Mouse (Mus musculus): Measurements from ENCODE around the gene Tfpi2. TPM values are rescaled to one million over a fixed set of nuclear protein-coding genes. Genes with fewer than 3 reads are reported as not detected.

Tfpi2 gene
- polyA plus RNA-seq (2015; fragmentation: Nextera tagmentation; extraction: Ambion mirVana): 2.9 and 3.1 TPM in 2 replicates

DNA sequence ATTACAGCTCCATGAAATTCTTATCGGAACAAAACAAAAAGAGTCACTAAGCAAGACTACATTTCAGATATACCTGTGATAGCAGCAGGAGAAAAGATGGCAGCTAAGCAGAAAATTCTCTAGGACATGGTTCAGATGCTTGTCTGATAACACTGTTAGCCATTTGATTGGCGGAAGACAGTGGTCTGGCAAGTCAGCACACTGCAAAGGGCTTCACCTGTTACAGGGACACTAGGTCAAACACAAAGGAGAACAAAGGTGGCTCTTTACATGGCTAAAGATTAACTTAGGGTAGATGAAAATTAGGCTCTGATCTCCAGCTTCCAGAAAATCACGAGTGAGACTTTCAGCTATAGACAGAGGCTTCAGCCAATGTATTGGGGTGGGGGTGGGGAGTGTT, at the start of gene Tfpi2:
Gene Tfpi2, minus strand, starts transcription at position 170 of the 400 bp plus-strand sequence.
- 64% methylated on average over 3 of the region's 3 CpGs for WGBS
- no peaks in the 10 kb centered on the region for H3K4me1 ChIP-seq
- no peak for ATAC-seq (ENCODE audit: borderline replicate concordance, extremely low read depth, low FRiP score, low TSS enrichment)

DNA sequence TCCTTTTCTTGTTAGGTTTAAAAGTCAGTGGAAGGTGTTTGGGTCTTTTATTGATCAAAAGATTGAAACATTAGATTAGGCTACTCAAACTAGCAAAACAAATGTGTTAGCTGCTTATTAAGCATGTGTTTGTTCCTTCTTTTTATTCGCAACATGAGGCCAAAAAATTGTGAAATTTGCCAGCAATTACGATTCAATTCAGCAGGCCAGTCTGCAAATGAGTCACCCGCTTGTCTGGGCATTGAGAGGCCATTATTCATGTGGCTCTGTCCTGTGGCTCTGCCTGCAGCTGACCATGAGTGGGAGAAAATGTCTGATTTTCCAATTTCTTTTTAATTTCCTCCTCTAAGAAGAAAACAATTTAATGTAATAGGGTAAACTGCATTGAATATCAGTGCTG, 42.2 kb upstream of the Tfpi2 start:
- H3K9me3 ChIP-seq: no peaks in the 10 kb centered on the region
- H3K4me3 ChIP-seq: no peak overlapping the region
- WGBS: 78% methylated on average over 3 of the region's 3 CpGs
- H3K9ac ChIP-seq: no peak overlapping the region
- H3K36me3 ChIP-seq: no peaks in the 10 kb centered on the region
- H3K4me2 ChIP-seq: no peak overlapping the region
- H3K27ac ChIP-seq: no peak overlapping the region
- no peaks in the 10 kb centered on the region for H3K27me3 ChIP-seq
- ATAC-seq (ENCODE audit: borderline replicate concordance, extremely low read depth, low FRiP score, low TSS enrichment): no peak
- H3K4me1 ChIP-seq: no peaks in the 10 kb centered on the region

More for the DNA sequence above, at the start of gene Tfpi2:
- Histone ChIP-seq H3K9me3 (no peaks in the 10 kb centered on the region), H3K27me3 (no peaks in the 10 kb centered on the region), H3K36me3 (no peaks in the 10 kb centered on the region), H3K4me2 (no peak within 1 kb of the TSS), H3K9ac (no peak within 1 kb of the TSS), H3K4me3 (no peak within 1 kb of the TSS), H3K27ac (no peak within 1 kb of the TSS)

DNA sequence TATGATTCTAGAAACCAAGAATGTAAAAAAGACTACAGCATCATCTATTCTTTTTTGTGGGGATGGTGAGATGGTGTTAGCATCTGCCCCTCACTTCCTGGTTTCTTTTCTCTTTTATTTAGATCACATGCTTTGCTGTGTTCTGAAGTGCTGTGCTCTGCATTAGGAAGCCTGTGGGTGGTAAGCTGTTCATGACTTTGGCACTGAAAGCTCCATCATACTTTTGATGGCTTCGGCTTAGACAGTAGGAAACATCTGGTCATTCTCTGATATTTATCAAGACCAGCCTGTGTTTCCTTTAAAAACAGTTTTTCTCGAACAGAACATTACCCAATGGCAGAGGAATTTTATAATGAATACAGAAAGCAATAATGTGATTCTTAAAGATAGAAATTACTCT, 37.6 kb upstream of the Tfpi2 start:
- 38% methylated on average over 2 of the region's 2 CpGs for WGBS
- no peak for ATAC-seq (ENCODE audit: borderline replicate concordance, extremely low read depth, low FRiP score, low TSS enrichment)
- H3K9ac ChIP-seq: no peak overlapping the region
- H3K4me1 ChIP-seq: no peaks in the 10 kb centered on the region
- no peak overlapping the region for H3K27ac ChIP-seq
- no peak overlapping the region for H3K4me3 ChIP-seq
- no peak overlapping the region for H3K4me2 ChIP-seq
- H3K27me3 ChIP-seq: no peaks in the 10 kb centered on the region
- H3K36me3 ChIP-seq: no peaks in the 10 kb centered on the region
- no peaks in the 10 kb centered on the region for H3K9me3 ChIP-seq

DNA sequence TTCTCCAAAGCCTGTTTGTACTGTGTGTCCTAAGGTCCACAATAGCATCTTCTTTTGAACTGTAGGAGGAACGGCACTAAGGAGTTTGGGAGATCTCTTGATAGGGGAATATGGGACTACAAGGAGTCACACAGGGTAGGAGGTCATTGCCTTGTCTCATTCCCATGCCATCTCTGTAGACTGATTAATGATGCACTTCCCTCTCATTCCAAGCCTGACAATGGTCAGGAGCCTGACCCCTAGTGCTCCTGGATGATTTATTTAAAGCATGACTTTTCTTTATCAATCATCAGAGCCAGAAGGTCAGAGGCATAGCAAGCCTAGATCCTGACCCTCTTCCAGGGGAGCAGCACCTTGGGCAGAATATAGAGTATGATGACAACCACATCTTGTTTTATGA, 33.9 kb upstream of the Tfpi2 start:
- no peak overlapping the region for H3K4me2 ChIP-seq
- H3K27me3 ChIP-seq: no peaks in the 10 kb centered on the region
- H3K9me3 ChIP-seq: no peaks in the 10 kb centered on the region
- ATAC-seq (ENCODE audit: borderline replicate concordance, extremely low read depth, low FRiP score, low TSS enrichment): no peak
- H3K36me3 ChIP-seq: no peaks in the 10 kb centered on the region
- no peak overlapping the region for H3K27ac ChIP-seq
- no peak overlapping the region for H3K4me3 ChIP-seq
- H3K9ac ChIP-seq: no peak overlapping the region
- 27% methylated on average over 1 of the region's 1 CpGs for WGBS
- H3K4me1 ChIP-seq: no peaks in the 10 kb centered on the region

DNA sequence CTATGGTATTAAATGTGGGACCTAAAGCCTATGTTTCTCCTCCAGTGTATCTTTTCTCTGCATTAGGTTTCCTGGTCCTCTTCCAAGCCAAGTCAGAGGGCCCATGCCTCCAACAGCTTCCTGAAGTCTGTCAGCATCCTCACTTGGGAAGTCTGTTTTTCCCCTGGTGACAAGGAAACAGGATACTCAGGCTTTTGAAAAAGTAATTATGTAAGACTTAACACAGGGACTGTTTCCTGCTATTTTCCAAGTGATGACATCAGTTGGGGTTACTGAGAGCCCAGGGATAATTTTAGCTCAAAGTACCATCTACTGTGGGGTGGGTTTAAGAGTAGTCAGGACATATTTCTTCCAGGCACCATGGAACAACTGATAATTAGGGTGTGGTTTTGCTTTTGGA, 20.8 kb upstream of the Tfpi2 start:
- peaks cover 20% of the 10 kb centered on the region for H3K4me1 ChIP-seq
- ATAC-seq (ENCODE audit: borderline replicate concordance, extremely low read depth, low FRiP score, low TSS enrichment): no peak
- no peak overlapping the region for H3K9ac ChIP-seq
- no peak overlapping the region for H3K4me3 ChIP-seq
- no peaks in the 10 kb centered on the region for H3K9me3 ChIP-seq
- H3K27ac ChIP-seq: no peak overlapping the region; the same call in 1 of the 2 replicates
- no peaks in the 10 kb centered on the region for H3K36me3 ChIP-seq
- H3K27me3 ChIP-seq: no peaks in the 10 kb centered on the region
- no peak overlapping the region for H3K4me2 ChIP-seq

DNA sequence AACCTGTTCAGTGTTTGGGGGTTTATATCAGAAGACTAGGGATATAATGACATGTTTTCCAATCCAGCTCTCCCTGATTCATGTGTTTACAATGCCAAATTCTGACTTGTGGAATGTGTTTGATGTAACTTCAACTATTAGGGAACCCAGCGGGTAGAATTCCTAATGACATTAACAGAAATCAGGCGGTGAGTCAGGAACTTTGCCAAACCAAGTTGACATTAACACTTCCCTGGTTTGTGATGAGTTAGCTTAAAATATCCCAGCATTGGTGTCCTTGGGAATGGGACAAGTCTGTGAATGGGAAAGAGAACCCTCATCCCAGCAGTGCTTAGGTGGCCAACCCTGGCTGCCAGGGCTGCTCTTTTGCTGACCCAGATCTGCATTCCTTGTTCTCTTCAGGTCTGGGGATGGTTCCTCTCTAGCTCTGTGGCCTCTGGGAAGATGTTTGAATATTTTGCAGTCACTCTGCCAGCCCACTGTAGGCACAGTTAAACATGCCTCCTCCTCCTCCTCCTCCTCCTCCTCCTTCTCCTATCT, 19.9 kb upstream of the Tfpi2 start:
- 0 out of 2 replicates have a peak, but pooled peaks have one; percentile 9 for ATAC-seq (ENCODE audit: borderline replicate concordance, extremely low read depth, low FRiP score, low TSS enrichment)
- 28% methylated on average over 2 of the region's 2 CpGs for WGBS
- Histone ChIP-seq H3K9me3 (no peaks in the 10 kb centered on the region), H3K4me2 (no peak overlapping the region), H3K27ac (no peak overlapping the region), H3K4me1 (peaks cover 20% of the 10 kb centered on the region), H3K27me3 (no peaks in the 10 kb centered on the region), H3K4me3 (no peak overlapping the region), H3K36me3 (no peaks in the 10 kb centered on the region), H3K9ac (no peak overlapping the region)

DNA sequence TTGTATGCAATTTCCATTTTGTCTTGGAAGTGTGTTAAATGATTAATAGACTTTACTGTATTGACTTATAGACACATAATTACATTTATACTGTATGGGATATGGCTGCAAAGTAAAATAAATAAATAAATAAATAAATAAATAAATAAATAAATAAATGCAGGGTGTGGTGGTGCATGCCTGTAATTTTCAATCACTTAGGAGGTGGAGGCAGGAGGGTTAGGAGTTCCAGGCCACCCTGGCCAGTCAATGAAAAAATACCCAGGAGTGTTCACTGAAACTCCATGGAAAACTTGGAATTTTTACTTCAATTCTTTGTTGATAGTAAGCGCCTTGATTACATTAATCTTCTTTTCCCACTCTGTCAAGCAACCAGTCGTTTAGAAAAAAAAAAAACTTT, 16.1 kb upstream of the Tfpi2 start:
- H3K9ac ChIP-seq: peak overlapping the region; percentile 47; the same call in 1 of the 2 replicates
- no peaks in the 10 kb centered on the region for H3K36me3 ChIP-seq
- no peaks in the 10 kb centered on the region for H3K27me3 ChIP-seq
- H3K4me2 ChIP-seq: peak overlapping the region; percentile 66
- 31% methylated on average over 2 of the region's 2 CpGs for WGBS
- peak overlapping the region; percentile 54 for H3K4me3 ChIP-seq
- H3K27ac ChIP-seq: peak overlapping the region; percentile 91; the same call in 1 of the 2 replicates
- peaks cover 24% of the 10 kb centered on the region for H3K4me1 ChIP-seq
- ATAC-seq (ENCODE audit: borderline replicate concordance, extremely low read depth, low FRiP score, low TSS enrichment): no peak
- H3K9me3 ChIP-seq: no peaks in the 10 kb centered on the region

DNA sequence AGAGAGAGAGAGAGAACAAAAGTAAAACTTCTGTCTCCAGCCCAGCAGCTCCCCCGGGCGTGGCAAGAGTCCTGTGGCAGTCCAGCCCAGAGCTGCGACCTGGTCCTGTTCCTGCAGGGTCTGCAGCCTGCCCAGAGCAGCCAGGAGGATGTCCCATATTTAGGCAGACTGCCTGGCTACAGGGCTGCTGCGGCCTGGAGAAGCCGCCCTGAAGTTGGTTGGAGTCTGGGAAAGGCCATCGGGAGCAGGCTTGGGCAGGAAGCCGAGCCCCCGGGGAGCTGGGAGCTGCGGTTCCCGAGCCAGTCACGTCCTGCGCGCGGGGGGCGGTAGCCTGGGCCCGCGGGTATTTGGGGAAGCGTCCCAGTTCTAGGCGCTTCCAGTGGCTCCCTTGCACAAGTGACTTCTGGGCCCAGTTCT, 15.2 kb upstream of the Tfpi2 start, which contains the start of gene Gng11:
Gene Gng11, plus strand, starts transcription at position 15 of the 417 bp plus-strand sequence.
- peak within 1 kb of the TSS; percentile 47 for H3K9ac ChIP-seq
- H3K4me1 ChIP-seq: peaks cover 24% of the 10 kb centered on the region
- H3K27ac ChIP-seq: peak within 1 kb of the TSS; percentile 91
- H3K4me3 ChIP-seq: peak within 1 kb of the TSS; percentile 54
- peak; percentile 90 for ATAC-seq (ENCODE audit: borderline replicate concordance, extremely low read depth, low FRiP score, low TSS enrichment)
- H3K4me2 ChIP-seq: peak within 1 kb of the TSS; percentile 66
- H3K27me3 ChIP-seq: no peaks in the 10 kb centered on the region
- under 1% methylated on average over 15 of the region's 19 CpGs for WGBS
- no peaks in the 10 kb centered on the region for H3K36me3 ChIP-seq
- H3K9me3 ChIP-seq: no peaks in the 10 kb centered on the region

DNA sequence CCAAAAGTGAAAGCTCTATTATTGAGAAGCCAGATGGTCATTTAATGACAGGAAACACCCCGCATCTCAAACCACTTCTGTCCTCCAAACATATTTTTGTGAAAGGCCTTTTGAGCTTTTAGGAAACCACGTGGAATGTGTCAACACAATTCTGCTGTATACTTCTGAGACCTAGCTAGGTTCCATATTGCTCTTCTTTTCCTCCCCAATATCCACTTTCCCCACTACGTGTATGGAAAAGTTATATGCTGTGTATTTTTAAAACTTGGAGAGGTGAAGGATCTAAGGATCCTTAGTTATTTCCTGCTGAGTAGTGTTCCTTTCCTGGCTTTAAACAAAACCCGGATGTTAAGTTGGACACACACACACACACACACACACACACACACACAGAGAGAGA, 14.7 kb upstream of the Tfpi2 start:
- H3K9ac ChIP-seq: no peak overlapping the region; the same call in 1 of the 2 replicates
- 0 out of 2 replicates have a peak, but pooled peaks have one; percentile 23 for ATAC-seq (ENCODE audit: borderline replicate concordance, extremely low read depth, low FRiP score, low TSS enrichment)

DNA sequence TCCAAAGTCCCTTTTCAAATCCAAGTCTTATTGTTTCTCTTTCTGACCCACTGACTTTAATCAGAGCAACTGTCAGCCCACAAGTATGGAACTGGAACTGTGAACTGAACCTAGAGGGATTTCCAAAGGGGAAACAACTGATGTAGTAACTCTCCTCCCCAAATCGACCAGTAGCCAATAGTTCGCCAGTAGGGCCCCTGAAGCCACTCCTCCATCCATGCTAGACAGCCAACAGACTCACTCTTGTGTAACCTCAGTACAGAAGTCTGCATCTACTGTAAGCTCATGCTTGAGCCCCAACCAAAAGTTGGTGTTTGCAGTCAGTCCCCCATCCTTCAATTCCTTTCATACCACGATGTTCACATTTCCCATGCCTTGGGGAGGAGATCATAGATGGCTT, 12.0 kb upstream of the Tfpi2 start:
- WGBS: 84% methylated on average over 3 of the region's 3 CpGs
- ATAC-seq (ENCODE audit: borderline replicate concordance, extremely low read depth, low FRiP score, low TSS enrichment): no peak
- Histone ChIP-seq H3K9ac (no peak overlapping the region), H3K36me3 (no peaks in the 10 kb centered on the region), H3K27ac (no peak overlapping the region), H3K4me1 (peaks cover 5% of the 10 kb centered on the region; the same call in 1 of the 2 replicates), H3K27me3 (no peaks in the 10 kb centered on the region), H3K4me2 (no peak overlapping the region), H3K9me3 (no peaks in the 10 kb centered on the region), H3K4me3 (no peak overlapping the region)

More for the DNA sequence above, 14.7 kb upstream of the Tfpi2 start:
- peaks cover 21% of the 10 kb centered on the region for H3K4me1 ChIP-seq
- WGBS: 9% methylated on average over 4 of the region's 4 CpGs
- H3K36me3 ChIP-seq: no peaks in the 10 kb centered on the region
- H3K27ac ChIP-seq: peak overlapping the region; percentile 91
- peak overlapping the region; percentile 54 for H3K4me3 ChIP-seq
- peak overlapping the region; percentile 66 for H3K4me2 ChIP-seq
- no peaks in the 10 kb centered on the region for H3K9me3 ChIP-seq
- H3K27me3 ChIP-seq: no peaks in the 10 kb centered on the region

DNA sequence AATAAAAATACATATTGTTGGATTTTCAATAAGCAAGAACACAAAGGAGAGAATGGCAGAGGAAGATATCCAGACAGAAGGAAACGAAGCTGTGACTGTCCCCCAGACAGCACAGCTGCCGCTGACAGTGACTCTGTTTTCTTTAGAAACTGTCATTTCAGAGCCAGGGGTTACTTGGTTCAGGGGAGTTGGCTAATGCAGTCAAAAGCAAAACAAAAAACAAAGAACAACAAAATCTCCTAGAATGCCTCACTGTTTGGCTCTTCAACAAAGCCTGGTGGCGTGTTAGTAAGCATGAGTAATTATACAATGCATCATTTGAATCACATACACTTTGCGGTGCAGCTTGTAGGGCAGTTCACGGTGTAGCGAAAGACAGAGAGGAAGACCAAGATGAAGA, 10.6 kb upstream of the Tfpi2 start:
- H3K27ac ChIP-seq: no peak overlapping the region
- 55% methylated on average over 6 of the region's 6 CpGs for WGBS

DNA sequence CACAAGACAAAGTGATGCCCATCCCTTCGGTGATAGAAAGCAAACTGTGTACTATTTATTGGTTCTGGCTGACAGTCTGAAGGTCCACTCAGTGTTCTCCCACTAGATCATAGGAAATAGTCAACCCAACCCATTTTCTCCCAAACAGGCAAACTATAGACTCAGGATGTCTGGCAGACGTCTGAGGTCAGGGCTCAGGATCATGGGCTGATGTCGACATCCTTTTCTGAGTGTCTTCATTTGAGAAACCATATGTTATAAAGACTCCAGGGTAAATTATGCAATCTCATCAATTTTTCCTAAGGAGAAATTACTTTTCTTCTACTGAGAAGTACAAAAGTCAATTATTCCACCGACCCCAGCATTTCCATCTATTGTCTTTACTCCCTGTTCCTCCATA, 9.4 kb upstream of the Tfpi2 start:
- WGBS: 57% methylated on average over 4 of the region's 4 CpGs
- peaks cover 4% of the 10 kb centered on the region; the same call in 1 of the 2 replicates for H3K4me1 ChIP-seq
- no peak overlapping the region for H3K4me3 ChIP-seq
- H3K9me3 ChIP-seq: no peaks in the 10 kb centered on the region
- ATAC-seq (ENCODE audit: borderline replicate concordance, extremely low read depth, low FRiP score, low TSS enrichment): no peak
- H3K27me3 ChIP-seq: no peaks in the 10 kb centered on the region
- H3K9ac ChIP-seq: no peak overlapping the region
- H3K4me2 ChIP-seq: no peak overlapping the region
- no peak overlapping the region for H3K27ac ChIP-seq
- H3K36me3 ChIP-seq: no peaks in the 10 kb centered on the region

More for the DNA sequence above, 10.6 kb upstream of the Tfpi2 start:
- Histone ChIP-seq H3K9ac (no peak overlapping the region), H3K4me3 (no peak overlapping the region), H3K27me3 (no peaks in the 10 kb centered on the region), H3K36me3 (no peaks in the 10 kb centered on the region), H3K4me1 (peaks cover 5% of the 10 kb centered on the region; the same call in 1 of the 2 replicates), H3K9me3 (no peaks in the 10 kb centered on the region), H3K4me2 (no peak overlapping the region)
- no peak for ATAC-seq (ENCODE audit: borderline replicate concordance, extremely low read depth, low FRiP score, low TSS enrichment)
